Mouse (Mus musculus) midbrain, embryonic 15.5 days (tissue): ENCODE data around the gene Unc5c. TPM values are rescaled to one million over a fixed set of nuclear protein-coding genes. Genes with fewer than 3 reads are reported as not detected.
A peak's percentile ranks its signal among the peaks of the same experiment; 100 is the strongest.

Experiments
- ATAC-seq: fragments of 200-750 bp; cut with Nextera tagmentation; replicated peaks from 2 replicates; pipeline ENCODE4 v1.8.0; 2017; ENCODE audit warnings: moderate TSS enrichment
- H3K27ac ChIP-seq: fragments of 300-500 bp; sonication (generic); 2 replicates; pipeline ENCODE4 v1.5.1; 2015; ENCODE audit warnings: mild to moderate bottlenecking, inconsistent platforms
- H3K27me3 ChIP-seq: fragments of 300-500 bp; sonication (generic); replicated peaks from 2 replicates; pipeline ENCODE4 v1.6.1; 2015; ENCODE audit warnings: inconsistent platforms
- H3K36me3 ChIP-seq: fragments of 300-500 bp; sonication (generic); replicated peaks from 2 replicates; pipeline ENCODE4 v1.6.1; 2015; ENCODE audit warnings: inconsistent platforms
- H3K4me1 ChIP-seq: fragments of 300-500 bp; sonication (generic); 2 replicates; pipeline ENCODE4 v1.6.1; 2015; ENCODE audit warnings: inconsistent platforms
- H3K4me2 ChIP-seq: fragments of 300-500 bp; sonication (generic); 2 replicates; pipeline ENCODE4 v1.6.1; 2015; ENCODE audit warnings: inconsistent platforms, mild to moderate bottlenecking, moderate library complexity
- H3K4me3 ChIP-seq: fragments of 300-500 bp; sonication (generic); 2 replicates; pipeline ENCODE4 v1.5.1; 2015; ENCODE audit warnings: mild to moderate bottlenecking, inconsistent platforms
- H3K9ac ChIP-seq: fragments of 300-500 bp; sonication (generic); 2 replicates; pipeline ENCODE4 v1.6.1; 2015; ENCODE audit warnings: mild to moderate bottlenecking, inconsistent platforms
- H3K9me3 ChIP-seq: fragments of 300-500 bp; sonication (generic); 2 replicates; pipeline ENCODE4 v1.6.1; 2016; ENCODE audit warnings: inconsistent platforms
- WGBS: fragments of 180-500 bp; shearing (Covaris S2); methylation state at CpG from one replicate; pipeline ENCODE4 v1.1.7; 2015; ENCODE audit warnings: mixed read lengths; 5-methylcytosine and 5-hydroxymethylcytosine counted together
- polyA plus RNA-seq: library from polyadenylated mRNA; unstranded; fragments of >200 nt; fragmentation: Nextera tagmentation; extraction: Ambion mirVana; gene quantifications from 2 replicates; pipeline ENCODE4 v1.2.1, GENCODE M21; 2015

Gene Unc5c
- polyA plus RNA-seq, 1 experiment from 2014 or later: 14.1 TPM

DNA sequence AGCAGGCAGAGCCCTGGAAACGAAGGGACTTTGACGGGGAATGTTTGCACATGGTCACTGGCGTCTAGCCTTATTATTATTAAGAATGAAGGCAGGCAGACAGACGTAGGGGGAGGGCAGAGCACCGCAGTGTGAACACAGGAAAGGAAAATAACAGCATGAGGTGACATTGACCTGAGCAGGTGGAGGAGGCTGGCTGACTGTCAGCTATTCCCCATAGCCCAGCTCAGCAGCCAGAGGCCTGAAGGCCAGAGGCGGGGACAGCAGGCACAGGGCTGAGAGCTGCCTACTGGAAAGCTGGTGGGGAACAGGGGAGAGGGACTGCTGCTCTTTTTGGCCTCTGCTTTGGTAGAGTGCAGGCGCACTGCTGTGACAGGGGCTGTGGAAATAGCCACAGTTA lies 345.9 kb downstream of the Unc5c start:
- Histone ChIP-seq H3K36me3 (no peaks in the 10 kb centered on the region), H3K9me3 (no peaks in the 10 kb centered on the region), H3K4me1 (0 out of 2 replicates have a peak, but pooled peaks cover 7% of the 10 kb centered on the region), H3K27ac (no peak overlapping the region), H3K4me2 (no peak overlapping the region), H3K4me3 (no peak overlapping the region), H3K9ac (no peak overlapping the region), H3K27me3 (no peaks in the 10 kb centered on the region)
- ATAC-seq: peak; percentile 49
- WGBS: 30% methylated on average over 7 of the region's 7 CpGs

DNA sequence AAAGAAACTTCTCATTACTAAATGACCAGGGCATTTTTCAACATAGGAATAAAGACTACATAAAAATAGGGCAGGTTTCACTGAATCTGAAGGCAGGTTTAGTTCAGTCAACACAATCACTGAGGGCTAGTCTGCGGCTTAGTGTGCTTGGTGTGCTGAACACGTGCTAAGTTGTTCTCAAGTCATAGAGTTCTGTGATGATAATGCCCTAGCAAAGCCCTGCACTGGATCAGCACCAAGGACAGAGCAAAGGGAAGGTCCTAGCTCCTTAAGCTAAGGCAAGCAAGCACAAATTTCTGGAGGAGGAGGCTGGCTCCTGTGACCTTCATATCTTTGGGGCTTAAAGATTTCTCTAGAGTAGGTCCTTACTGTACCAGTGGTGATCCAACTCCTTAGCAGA lies 346.3 kb downstream of the Unc5c start:
- no peak overlapping the region for H3K9ac ChIP-seq
- ATAC-seq: peak; percentile 33; the same call in 1 of the 2 replicates
- H3K4me1 ChIP-seq: 0 out of 2 replicates have a peak, but pooled peaks cover 7% of the 10 kb centered on the region
- WGBS: 20% methylated on average over 2 of the region's 2 CpGs
- no peak overlapping the region for H3K27ac ChIP-seq
- no peaks in the 10 kb centered on the region for H3K36me3 ChIP-seq
- H3K9me3 ChIP-seq: no peaks in the 10 kb centered on the region
- H3K4me2 ChIP-seq: no peak overlapping the region
- no peaks in the 10 kb centered on the region for H3K27me3 ChIP-seq
- H3K4me3 ChIP-seq: no peak overlapping the region

DNA sequence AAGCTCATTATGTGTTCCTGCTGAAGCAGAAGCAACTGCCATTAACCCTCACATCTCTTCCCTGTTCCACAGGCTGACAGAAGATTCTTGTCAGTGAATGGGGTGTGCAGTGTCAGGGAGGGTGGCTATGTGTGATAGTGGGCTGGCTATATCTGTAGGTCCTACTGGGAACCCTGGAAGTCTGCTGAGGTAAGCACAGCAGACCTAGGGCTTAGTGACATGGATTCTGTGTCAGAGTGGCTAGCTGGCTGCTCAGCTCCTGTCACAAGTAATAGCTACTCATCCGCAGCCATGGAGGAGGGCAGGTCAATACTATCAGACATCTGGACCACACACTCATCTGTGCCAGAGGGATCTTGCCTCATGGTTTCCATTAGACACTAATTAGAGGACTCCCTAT lies 349.8 kb downstream of the Unc5c start:
- H3K4me3 ChIP-seq: no peak overlapping the region
- no peaks in the 10 kb centered on the region for H3K27me3 ChIP-seq
- H3K4me1 ChIP-seq: peaks cover 18% of the 10 kb centered on the region
- WGBS: 63% methylated on average over 1 of the region's 1 CpGs
- H3K9me3 ChIP-seq: no peaks in the 10 kb centered on the region
- no peak overlapping the region for H3K4me2 ChIP-seq
- H3K27ac ChIP-seq: no peak overlapping the region
- ATAC-seq: no peak
- no peaks in the 10 kb centered on the region for H3K36me3 ChIP-seq
- H3K9ac ChIP-seq: no peak overlapping the region

DNA sequence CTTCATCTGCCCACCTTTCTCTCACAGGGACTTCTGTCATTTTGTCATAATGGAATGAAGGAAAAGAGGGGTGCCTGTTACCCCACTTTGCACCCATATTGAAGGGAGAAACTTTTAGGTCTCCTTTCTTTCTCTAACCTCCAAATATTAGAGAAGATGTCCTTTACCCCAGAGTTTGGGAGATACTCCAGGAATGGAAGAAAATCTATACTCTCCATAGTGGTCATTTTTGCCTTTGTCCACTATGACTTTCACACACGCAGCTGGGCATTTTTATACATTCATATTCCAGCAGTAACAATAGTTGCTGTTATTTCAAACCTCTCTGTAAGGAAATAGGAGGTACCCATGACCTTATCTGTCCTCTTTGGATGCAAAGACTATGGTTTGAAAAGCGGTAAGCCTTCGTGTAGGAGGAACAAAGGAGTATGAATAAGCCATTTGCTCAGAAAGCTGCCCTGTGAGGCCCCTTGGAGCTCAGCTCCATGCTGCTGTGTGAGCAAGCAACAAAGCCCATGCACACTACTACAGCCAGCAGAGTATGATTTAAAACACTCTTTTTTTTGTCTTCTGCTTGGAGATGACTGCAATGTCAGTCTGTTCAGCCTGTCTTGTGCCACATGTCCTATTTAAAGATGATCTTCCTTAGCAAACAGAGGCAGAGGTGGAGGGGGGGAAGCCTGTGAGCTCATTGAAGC lies 353.7 kb downstream of the Unc5c start:
- no peak overlapping the region for H3K4me3 ChIP-seq
- peak overlapping the region; percentile 38; the same call in 1 of the 2 replicates for H3K4me2 ChIP-seq
- ATAC-seq: peak; percentile 77
- no peak overlapping the region for H3K9ac ChIP-seq
- no peaks in the 10 kb centered on the region for H3K27me3 ChIP-seq
- H3K36me3 ChIP-seq: no peaks in the 10 kb centered on the region
- 10% methylated on average over 3 of the region's 3 CpGs for WGBS
- no peaks in the 10 kb centered on the region for H3K9me3 ChIP-seq
- peaks cover 15% of the 10 kb centered on the region for H3K4me1 ChIP-seq
- H3K27ac ChIP-seq: peak overlapping the region; percentile 40

DNA sequence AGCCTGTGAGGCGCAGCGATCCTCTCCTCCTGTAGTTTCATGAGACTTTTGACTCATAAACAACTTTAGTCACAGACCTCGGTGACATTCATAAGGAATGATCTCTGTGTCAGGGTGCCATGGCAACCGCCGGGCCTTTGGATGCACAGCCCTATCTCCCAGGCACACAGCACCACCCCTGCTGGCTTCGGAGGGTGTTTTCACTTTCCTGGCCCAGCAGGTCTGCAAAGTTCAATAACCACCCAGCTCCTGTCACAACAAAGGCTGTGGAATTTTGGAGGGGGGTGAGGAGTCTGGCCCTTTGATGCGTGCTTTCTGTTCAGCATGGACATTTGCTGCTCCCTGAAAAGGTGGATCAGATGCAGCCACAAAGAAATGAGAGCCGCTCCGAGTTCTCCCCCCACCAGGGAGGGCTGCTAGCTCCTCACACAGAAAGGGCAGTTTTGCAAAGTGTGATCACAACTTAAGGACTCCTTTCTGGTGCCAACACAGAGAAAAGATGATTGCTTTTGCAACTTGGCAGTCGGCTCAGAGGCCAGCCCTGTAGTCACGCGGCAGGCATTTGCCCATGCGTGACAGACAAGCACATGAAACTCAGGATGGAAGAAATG lies 354.4 kb downstream of the Unc5c start:
- 4% methylated on average over 13 of the region's 13 CpGs for WGBS
- Histone ChIP-seq H3K27me3 (no peaks in the 10 kb centered on the region), H3K4me2 (peak overlapping the region; percentile 38), H3K9ac (no peak overlapping the region), H3K4me3 (peak overlapping the region; percentile 16; the same call in 1 of the 2 replicates), H3K9me3 (no peaks in the 10 kb centered on the region), H3K27ac (peak overlapping the region; percentile 40; the same call in 1 of the 2 replicates), H3K36me3 (no peaks in the 10 kb centered on the region), H3K4me1 (peaks cover 15% of the 10 kb centered on the region)
- peak; percentile 96 for ATAC-seq

DNA sequence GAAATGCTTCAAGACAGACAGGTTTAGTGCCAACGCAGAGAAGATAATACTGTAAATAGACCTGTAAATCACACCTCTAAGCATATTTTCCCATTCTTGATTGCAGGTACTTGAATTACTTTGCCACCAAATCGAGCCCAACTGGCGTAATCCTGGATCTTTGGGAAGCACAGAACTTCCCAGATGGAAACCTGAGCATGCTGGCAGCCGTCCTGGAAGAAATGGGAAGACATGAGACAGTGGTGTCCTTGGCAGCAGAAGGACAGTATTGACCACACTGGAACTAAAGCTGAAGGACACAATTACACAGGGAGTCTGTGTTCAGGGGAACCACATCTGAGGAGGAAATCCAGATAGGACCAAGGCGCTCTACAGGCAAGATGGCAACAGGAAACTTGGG lies 363.3 kb downstream of the Unc5c start:
- 93% methylated on average over 5 of the region's 5 CpGs for WGBS
- H3K27me3 ChIP-seq: no peaks in the 10 kb centered on the region
- H3K36me3 ChIP-seq: no peaks in the 10 kb centered on the region
- no peak for ATAC-seq
- H3K4me2 ChIP-seq: no peak overlapping the region
- H3K4me3 ChIP-seq: no peak overlapping the region
- H3K27ac ChIP-seq: no peak overlapping the region
- no peaks in the 10 kb centered on the region for H3K4me1 ChIP-seq
- H3K9me3 ChIP-seq: no peaks in the 10 kb centered on the region
- H3K9ac ChIP-seq: no peak overlapping the region

DNA sequence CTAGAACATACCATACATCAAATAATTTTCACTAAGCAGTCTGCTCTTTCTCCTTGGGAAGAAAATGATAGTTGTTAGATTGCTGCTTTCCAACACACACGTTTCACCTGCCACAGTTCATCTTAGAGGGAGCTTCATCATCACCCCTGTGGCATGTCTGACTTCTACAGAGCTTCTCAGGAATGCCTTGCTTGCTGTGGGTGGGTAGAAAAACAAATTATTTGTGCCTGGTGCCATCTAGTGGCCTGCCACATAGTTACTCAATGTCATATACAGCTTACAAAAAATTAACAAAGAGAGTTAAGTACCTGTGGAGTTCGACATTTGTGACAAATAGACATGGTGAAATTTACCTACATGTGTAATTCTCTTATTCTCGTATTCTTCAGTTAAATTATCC lies 366.1 kb downstream of the Unc5c start:
- Histone ChIP-seq H3K9me3 (no peaks in the 10 kb centered on the region), H3K4me3 (no peak overlapping the region), H3K4me2 (no peak overlapping the region), H3K36me3 (no peaks in the 10 kb centered on the region), H3K4me1 (no peaks in the 10 kb centered on the region), H3K27ac (no peak overlapping the region), H3K9ac (no peak overlapping the region), H3K27me3 (no peaks in the 10 kb centered on the region)
- ATAC-seq: peak; percentile 94
- 17% methylated on average over 3 of the region's 3 CpGs for WGBS

DNA sequence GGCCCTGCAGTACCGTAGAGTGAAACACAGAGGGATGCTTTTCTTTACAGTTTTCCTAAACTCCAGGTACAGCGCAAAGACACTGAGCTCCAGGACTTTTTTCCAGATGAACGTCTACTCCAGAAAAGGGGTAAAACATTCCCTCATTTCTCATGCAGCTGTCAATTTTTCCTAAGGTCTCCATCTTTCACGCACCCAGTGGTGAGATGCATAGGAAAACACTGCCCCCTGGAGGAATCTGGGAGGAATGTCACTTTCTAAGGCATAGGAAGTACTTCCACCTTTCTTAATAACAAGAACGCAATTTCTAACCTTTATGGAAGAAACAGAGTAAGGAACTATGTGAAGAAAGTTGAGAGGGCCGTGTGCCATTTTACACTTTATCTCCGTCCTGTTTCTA lies 373.8 kb downstream of the Unc5c start:
- ATAC-seq: peak; percentile 24; the same call in 1 of the 2 replicates

DNA sequence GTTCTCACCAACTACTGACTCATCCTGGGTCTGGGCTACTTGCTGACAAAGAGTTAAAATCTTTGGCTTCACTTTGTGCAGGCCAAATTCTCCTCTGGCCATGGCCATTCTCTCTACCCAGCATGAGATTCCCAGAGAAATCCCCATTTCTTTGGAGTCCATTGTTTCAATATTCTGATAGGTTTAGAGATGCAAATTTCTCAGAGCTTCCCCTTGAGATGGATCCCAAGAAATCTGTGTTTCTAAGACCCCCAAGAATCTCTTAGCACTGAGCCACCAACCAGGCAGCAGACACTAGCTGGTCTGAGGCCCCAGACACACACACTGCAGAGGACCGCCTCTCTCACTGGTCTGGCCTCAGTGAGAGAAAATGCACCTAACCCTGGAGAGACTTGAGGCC lies 384.2 kb downstream of the Unc5c start:
- no peak overlapping the region for H3K4me2 ChIP-seq

More for the DNA sequence above, 373.8 kb downstream of the Unc5c start:
- no peak overlapping the region for H3K9ac ChIP-seq
- H3K36me3 ChIP-seq: no peaks in the 10 kb centered on the region
- H3K4me2 ChIP-seq: no peak overlapping the region
- 43% methylated on average over 7 of the region's 7 CpGs for WGBS
- no peak overlapping the region for H3K27ac ChIP-seq
- H3K9me3 ChIP-seq: no peaks in the 10 kb centered on the region
- no peak overlapping the region for H3K4me3 ChIP-seq
- no peaks in the 10 kb centered on the region for H3K4me1 ChIP-seq
- H3K27me3 ChIP-seq: no peaks in the 10 kb centered on the region

DNA sequence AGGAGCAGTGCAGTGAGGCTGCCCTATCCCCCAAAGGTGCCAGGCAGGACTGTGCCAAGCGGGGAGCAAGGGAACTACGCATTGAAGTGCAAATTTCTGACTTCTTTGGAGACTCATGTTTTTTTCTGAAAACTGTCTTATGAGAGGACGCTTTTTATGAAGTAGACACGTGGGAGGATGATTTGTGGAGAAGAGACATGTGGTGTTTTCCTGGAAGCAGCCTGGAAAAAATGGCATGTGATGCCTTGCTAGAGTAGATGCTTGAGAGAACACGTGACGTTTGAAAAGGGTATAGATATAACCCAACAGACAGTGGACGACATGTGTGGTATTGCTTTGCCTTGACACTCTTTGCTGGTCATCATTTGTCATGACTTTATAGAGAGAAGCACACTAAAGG lies 385.1 kb downstream of the Unc5c start:
- WGBS: 71% methylated on average over 7 of the region's 7 CpGs
- ATAC-seq: no peak
- no peaks in the 10 kb centered on the region for H3K4me1 ChIP-seq

More for the DNA sequence above, 384.2 kb downstream of the Unc5c start:
- ATAC-seq: no peak
- Histone ChIP-seq H3K36me3 (no peaks in the 10 kb centered on the region), H3K9me3 (no peaks in the 10 kb centered on the region), H3K27me3 (no peaks in the 10 kb centered on the region), H3K27ac (no peak overlapping the region), H3K4me3 (no peak overlapping the region), H3K4me1 (no peaks in the 10 kb centered on the region), H3K9ac (no peak overlapping the region)
- WGBS: 21% methylated on average over 1 of the region's 1 CpGs

DNA sequence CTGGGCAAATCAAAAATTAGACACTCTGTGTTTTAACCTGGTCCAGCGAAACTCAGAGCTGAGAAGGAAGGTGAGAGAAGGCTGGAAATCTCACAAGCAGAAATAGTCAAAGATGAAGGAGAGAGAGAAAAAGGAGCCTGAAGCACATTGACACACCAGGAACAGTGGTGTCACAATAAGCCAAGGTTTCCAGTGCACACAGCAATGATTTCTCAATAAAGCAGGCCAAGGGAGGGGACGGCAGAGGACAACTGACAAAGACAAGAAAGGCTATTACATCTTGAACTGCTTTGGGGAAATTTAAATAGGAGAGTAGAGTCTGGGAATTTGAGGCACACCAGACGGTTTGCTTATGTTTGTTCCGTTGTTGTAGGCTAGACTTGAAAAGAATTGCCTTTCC lies 389.3 kb downstream of the Unc5c start:
- Histone ChIP-seq H3K4me2 (no peak overlapping the region), H3K9me3 (no peaks in the 10 kb centered on the region), H3K27me3 (no peaks in the 10 kb centered on the region), H3K9ac (no peak overlapping the region), H3K36me3 (no peaks in the 10 kb centered on the region), H3K4me1 (no peaks in the 10 kb centered on the region), H3K4me3 (no peak overlapping the region), H3K27ac (no peak overlapping the region)
- ATAC-seq: no peak
- 81% methylated on average over 4 of the region's 4 CpGs for WGBS

More for the DNA sequence above, 385.1 kb downstream of the Unc5c start:
- no peak overlapping the region for H3K27ac ChIP-seq
- H3K27me3 ChIP-seq: no peaks in the 10 kb centered on the region
- H3K36me3 ChIP-seq: no peaks in the 10 kb centered on the region
- H3K4me3 ChIP-seq: no peak overlapping the region
- no peaks in the 10 kb centered on the region for H3K9me3 ChIP-seq
- H3K9ac ChIP-seq: no peak overlapping the region
- H3K4me2 ChIP-seq: no peak overlapping the region

DNA sequence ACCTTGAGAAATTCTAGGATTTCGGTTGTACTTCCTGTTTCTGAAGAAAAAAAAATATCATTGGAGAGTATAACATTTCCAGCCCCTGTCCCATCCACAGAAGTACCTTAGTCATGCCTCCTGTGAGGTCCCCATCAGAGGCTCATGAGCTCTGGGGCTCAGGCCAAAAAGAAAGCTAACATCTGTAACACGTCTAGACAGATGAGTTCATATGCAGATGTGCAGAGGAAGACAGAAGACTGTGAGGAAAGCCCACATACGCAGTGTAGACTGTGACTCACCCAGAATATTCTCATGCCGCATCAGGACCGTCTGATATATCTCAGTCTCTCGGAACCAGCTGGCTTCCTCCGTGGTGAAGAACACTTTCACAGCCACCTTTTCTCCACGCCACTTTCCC lies 392.1 kb downstream of the Unc5c start:
- Histone ChIP-seq H3K27ac (no peak overlapping the region), H3K4me3 (no peak overlapping the region), H3K36me3 (no peaks in the 10 kb centered on the region), H3K9ac (no peak overlapping the region), H3K9me3 (no peaks in the 10 kb centered on the region), H3K27me3 (no peaks in the 10 kb centered on the region), H3K4me2 (no peak overlapping the region), H3K4me1 (no peaks in the 10 kb centered on the region)
- 94% methylated on average over 8 of the region's 8 CpGs for WGBS
- ATAC-seq: no peak
